Mouse (Mus musculus): Measurements from ENCODE around the gene Muc13. TPM values are rescaled to one million over a fixed set of nuclear protein-coding genes. Genes with fewer than 3 reads are reported as not detected.

Gene Muc13
- polyA plus RNA-seq, 1 experiment from 2014 or later: 0.07 TPM

DNA sequence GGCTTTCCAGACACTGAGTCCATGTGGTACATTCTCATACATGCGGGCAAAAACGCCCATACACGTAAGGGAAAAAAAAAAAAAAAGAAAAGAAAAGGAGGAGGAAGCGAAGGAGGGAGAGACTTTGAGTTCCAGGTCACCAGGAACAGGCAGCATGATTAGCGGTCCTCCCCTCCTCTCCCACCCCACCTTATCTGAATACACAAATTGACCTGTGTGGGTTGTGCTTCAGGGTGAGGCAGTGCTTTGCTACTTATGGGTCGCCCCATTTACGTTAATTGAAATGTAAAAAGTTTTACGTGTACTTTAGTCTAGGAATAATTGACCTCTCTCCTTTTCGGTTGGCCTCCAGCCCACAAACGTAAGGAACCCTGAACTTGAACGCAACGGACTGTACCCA, 27.5 kb upstream of the Muc13 start:
- Histone ChIP-seq H3K4me3 (ENCODE audit: low read depth, low read length) (no peak overlapping the region), H3K36me3 (ENCODE audit: control insufficient read depth, insufficient read depth, low read length) (no peaks in the 10 kb centered on the region), H3K4me1 (ENCODE audit: control insufficient read depth, insufficient read depth, low read length) (peaks cover 5% of the 10 kb centered on the region; the same call in 1 of the 2 replicates), H3K4me2 (ENCODE audit: low read depth, low read length) (no peak overlapping the region), H3K9me3 (ENCODE audit: control insufficient read depth, low read length) (no peaks in the 10 kb centered on the region), H3K9ac (replicated peaks; ENCODE audit: low read depth, low read length) (no peak overlapping the region), H3K27ac (ENCODE audit: low read depth, low read length) (no peak overlapping the region), H3K27me3 (ENCODE audit: control insufficient read depth, insufficient read depth, low read length) (no peaks in the 10 kb centered on the region)
- no peak for ATAC-seq (ENCODE audit: low read depth)
- 90% methylated on average over 12 of the region's 12 CpGs for WGBS

DNA sequence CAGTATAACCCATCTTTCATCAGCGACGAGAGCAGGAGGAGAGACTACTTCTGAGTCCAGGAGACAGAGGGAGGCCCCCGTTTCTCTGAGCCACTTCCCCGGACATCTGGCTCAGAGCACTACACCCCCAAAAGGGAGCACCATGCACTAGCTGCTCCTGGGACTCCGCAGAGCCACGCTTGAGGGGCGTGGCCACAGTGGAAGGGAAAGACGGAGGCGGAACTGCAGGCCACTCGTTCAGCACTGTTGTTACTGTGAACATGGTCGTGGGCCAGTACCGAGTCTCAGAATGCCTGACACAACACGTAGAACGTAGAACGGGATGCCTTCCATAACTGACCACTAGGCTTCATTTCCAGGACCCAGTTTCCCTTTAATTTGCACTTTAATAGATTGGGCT, 27.1 kb upstream of the Muc13 start:
- Histone ChIP-seq H3K4me3 (ENCODE audit: low read depth, low read length) (no peak overlapping the region), H3K4me2 (ENCODE audit: low read depth, low read length) (no peak overlapping the region), H3K27ac (ENCODE audit: low read depth, low read length) (no peak overlapping the region), H3K9me3 (ENCODE audit: control insufficient read depth, low read length) (no peaks in the 10 kb centered on the region), H3K36me3 (ENCODE audit: control insufficient read depth, insufficient read depth, low read length) (no peaks in the 10 kb centered on the region), H3K27me3 (ENCODE audit: control insufficient read depth, insufficient read depth, low read length) (no peaks in the 10 kb centered on the region), H3K9ac (replicated peaks; ENCODE audit: low read depth, low read length) (no peak overlapping the region), H3K4me1 (ENCODE audit: control insufficient read depth, insufficient read depth, low read length) (peaks cover 5% of the 10 kb centered on the region; the same call in 1 of the 2 replicates)
- 72% methylated on average over 15 of the region's 15 CpGs for WGBS
- ATAC-seq (ENCODE audit: low read depth): no peak

DNA sequence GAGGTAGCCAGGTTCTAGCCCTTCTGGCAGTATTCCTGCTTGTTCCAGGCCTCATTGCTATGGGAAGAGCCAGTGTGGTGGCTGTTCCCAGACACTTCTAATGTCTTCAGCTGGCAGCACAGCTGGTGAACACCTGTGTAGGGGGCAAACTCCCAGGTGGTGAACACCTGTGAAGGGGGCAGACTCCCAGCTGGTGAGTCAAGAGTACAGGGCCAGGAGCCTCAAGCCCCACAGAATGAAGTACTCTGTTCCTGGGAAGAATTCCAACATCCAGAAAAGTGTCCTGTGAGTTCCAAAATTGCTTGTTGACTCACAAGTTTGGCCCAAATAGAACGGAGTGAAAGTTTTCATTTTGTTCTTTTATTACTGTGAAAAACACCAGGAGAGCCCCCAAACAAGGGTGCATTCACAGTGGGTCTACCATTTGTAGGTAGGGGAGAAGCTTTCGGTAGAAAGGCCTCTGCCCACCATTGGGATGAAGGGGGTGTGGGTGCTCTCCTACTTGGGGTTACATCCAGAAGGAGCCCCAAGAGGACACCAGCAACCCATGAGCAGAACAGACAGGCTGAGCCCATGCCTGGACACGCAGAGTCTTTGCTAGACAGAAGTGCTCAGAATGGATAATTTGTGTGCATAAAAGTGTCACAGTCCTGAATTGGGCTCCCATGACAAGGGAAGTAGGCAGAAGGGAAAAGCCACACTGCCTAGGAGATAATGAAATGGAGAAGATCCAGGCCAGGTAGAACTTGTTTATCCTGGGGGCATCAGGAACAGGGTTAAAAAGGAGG, 25.2 kb upstream of the Muc13 start:
- no peak for ATAC-seq (ENCODE audit: low read depth)
- WGBS: 88% methylated on average over 3 of the region's 3 CpGs
- Histone ChIP-seq H3K4me3 (ENCODE audit: low read depth, low read length) (no peak overlapping the region), H3K27ac (ENCODE audit: low read depth, low read length) (no peak overlapping the region), H3K36me3 (ENCODE audit: control insufficient read depth, insufficient read depth, low read length) (no peaks in the 10 kb centered on the region), H3K27me3 (ENCODE audit: control insufficient read depth, insufficient read depth, low read length) (no peaks in the 10 kb centered on the region), H3K9ac (replicated peaks; ENCODE audit: low read depth, low read length) (no peak overlapping the region), H3K4me2 (ENCODE audit: low read depth, low read length) (no peak overlapping the region), H3K9me3 (ENCODE audit: control insufficient read depth, low read length) (no peaks in the 10 kb centered on the region), H3K4me1 (ENCODE audit: control insufficient read depth, insufficient read depth, low read length) (peaks cover 5% of the 10 kb centered on the region; the same call in 1 of the 2 replicates)

DNA sequence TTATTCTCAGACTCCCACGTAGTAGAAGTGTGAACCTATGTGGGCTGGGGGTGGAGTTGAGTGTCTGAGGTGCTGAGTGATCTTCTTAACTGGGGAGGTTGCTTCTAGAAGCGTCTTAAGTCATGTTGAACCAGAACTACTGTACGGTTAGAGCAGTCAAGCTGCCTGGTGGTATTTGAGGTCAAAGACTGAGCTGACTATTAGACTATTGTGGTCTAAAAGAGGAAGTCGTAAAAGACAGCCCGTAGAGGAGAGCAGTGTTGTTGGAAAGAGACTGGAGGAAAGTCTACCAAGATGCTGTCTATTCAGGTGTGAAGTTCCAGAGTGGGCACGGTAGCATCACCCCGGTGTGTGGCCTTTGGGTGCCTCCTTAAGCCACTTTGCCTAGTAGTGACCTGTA, 24.0 kb upstream of the Muc13 start:
- no peak for ATAC-seq (ENCODE audit: low read depth)
- Histone ChIP-seq H3K36me3 (ENCODE audit: control insufficient read depth, insufficient read depth, low read length) (no peaks in the 10 kb centered on the region), H3K4me2 (ENCODE audit: low read depth, low read length) (no peak overlapping the region), H3K4me1 (ENCODE audit: control insufficient read depth, insufficient read depth, low read length) (no peaks in the 10 kb centered on the region), H3K4me3 (ENCODE audit: low read depth, low read length) (no peak overlapping the region), H3K9me3 (ENCODE audit: control insufficient read depth, low read length) (no peaks in the 10 kb centered on the region), H3K27ac (ENCODE audit: low read depth, low read length) (no peak overlapping the region), H3K27me3 (ENCODE audit: control insufficient read depth, insufficient read depth, low read length) (no peaks in the 10 kb centered on the region), H3K9ac (replicated peaks; ENCODE audit: low read depth, low read length) (no peak overlapping the region)
- 80% methylated on average over 7 of the region's 7 CpGs for WGBS

DNA sequence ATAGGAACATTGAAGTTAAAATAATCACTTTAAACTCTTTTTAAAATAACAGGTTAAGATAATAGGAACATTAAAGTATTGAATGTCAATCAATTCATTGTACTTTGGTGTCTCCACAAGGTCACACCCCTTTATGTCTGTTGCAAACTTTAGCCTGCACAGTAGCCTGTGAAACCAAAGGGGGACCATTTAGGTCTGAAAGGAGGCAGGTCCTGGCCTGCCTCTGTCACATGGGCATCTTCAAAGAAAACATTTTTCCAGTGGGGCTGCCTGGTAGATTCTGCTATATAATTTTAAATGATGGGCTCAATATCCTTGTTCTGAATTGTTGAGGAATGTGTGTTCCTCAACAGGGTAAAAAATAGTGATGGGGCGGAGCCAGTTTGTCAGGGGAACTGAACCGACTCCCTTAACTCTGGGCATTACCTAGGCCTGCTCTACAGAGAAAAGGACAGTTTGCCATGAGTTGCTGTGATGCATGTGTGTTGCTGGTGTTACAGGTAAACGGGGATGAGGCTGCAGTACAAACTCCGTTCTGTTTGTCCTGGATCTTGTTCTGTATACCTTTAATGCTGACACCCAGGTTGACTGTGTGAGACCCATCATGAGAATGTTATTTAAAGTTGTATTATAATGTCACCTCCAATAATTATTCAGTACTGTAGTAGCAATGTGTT, 22.9 kb upstream of the Muc13 start:
- no peaks in the 10 kb centered on the region for H3K9me3 ChIP-seq (ENCODE audit: control insufficient read depth, low read length)
- no peak overlapping the region for H3K9ac ChIP-seq (replicated peaks; ENCODE audit: low read depth, low read length)
- H3K4me1 ChIP-seq (ENCODE audit: control insufficient read depth, insufficient read depth, low read length): no peaks in the 10 kb centered on the region
- WGBS: 91% methylated on average over 4 of the region's 4 CpGs
- H3K27me3 ChIP-seq (ENCODE audit: control insufficient read depth, insufficient read depth, low read length): no peaks in the 10 kb centered on the region
- no peak overlapping the region for H3K4me3 ChIP-seq (ENCODE audit: low read depth, low read length)
- no peak for ATAC-seq (ENCODE audit: low read depth)
- H3K36me3 ChIP-seq (ENCODE audit: control insufficient read depth, insufficient read depth, low read length): no peaks in the 10 kb centered on the region
- H3K4me2 ChIP-seq (ENCODE audit: low read depth, low read length): no peak overlapping the region
- no peak overlapping the region for H3K27ac ChIP-seq (ENCODE audit: low read depth, low read length)

DNA sequence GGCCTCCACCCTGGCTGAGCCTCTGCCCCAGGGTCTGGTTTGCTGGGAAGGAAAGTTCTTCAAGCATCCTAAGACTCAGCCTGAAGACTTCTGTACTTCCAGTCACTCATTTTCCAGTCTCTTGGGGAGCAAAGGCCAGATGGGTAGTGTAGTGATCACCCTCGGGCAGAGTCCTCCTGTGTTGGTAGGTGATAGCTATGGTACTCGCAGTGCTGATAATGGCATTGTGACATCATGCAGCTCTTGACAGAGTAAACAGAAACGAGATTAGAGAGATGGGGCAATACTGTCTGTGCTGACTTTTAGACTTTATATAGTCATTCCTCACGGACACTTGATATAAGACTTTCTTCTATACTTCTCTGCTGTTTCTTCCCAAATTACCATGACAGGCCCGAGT, 21.0 kb upstream of the Muc13 start:
- no peak overlapping the region for H3K9ac ChIP-seq (replicated peaks; ENCODE audit: low read depth, low read length)
- H3K36me3 ChIP-seq (ENCODE audit: control insufficient read depth, insufficient read depth, low read length): no peaks in the 10 kb centered on the region
- ATAC-seq (ENCODE audit: low read depth): no peak
- no peaks in the 10 kb centered on the region for H3K4me1 ChIP-seq (ENCODE audit: control insufficient read depth, insufficient read depth, low read length)
- no peak overlapping the region for H3K27ac ChIP-seq (ENCODE audit: low read depth, low read length)
- 87% methylated on average over 5 of the region's 5 CpGs for WGBS
- H3K9me3 ChIP-seq (ENCODE audit: control insufficient read depth, low read length): no peaks in the 10 kb centered on the region
- H3K4me3 ChIP-seq (ENCODE audit: low read depth, low read length): no peak overlapping the region
- no peaks in the 10 kb centered on the region for H3K27me3 ChIP-seq (ENCODE audit: control insufficient read depth, insufficient read depth, low read length)
- no peak overlapping the region for H3K4me2 ChIP-seq (ENCODE audit: low read depth, low read length)

DNA sequence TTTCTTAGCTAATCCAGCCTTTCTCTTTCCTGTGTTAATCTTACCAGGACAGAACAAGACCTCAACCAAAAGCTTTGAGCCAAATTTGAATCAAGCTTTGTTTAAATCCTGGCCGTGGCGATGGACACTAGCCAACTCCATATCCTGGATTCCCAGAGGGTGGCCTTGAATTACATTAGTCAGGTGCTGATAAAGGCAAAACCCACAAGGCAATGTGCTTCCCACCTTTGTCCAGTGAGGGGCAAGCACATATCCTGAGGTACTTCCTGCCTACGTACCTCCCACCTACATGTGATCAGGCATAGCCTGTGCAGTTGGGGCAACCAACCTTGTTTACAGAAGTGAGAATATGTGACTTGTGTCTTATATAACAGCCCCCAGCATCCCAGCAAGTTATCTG, 18.9 kb upstream of the Muc13 start:
- no peaks in the 10 kb centered on the region for H3K4me1 ChIP-seq (ENCODE audit: control insufficient read depth, insufficient read depth, low read length)
- H3K27me3 ChIP-seq (ENCODE audit: control insufficient read depth, insufficient read depth, low read length): no peaks in the 10 kb centered on the region
- H3K4me3 ChIP-seq (ENCODE audit: low read depth, low read length): no peak overlapping the region
- no peak for ATAC-seq (ENCODE audit: low read depth)
- no peak overlapping the region for H3K27ac ChIP-seq (ENCODE audit: low read depth, low read length)
- no peak overlapping the region for H3K9ac ChIP-seq (replicated peaks; ENCODE audit: low read depth, low read length)
- H3K4me2 ChIP-seq (ENCODE audit: low read depth, low read length): no peak overlapping the region
- 84% methylated on average over 3 of the region's 3 CpGs for WGBS
- H3K36me3 ChIP-seq (ENCODE audit: control insufficient read depth, insufficient read depth, low read length): no peaks in the 10 kb centered on the region
- H3K9me3 ChIP-seq (ENCODE audit: control insufficient read depth, low read length): no peaks in the 10 kb centered on the region

DNA sequence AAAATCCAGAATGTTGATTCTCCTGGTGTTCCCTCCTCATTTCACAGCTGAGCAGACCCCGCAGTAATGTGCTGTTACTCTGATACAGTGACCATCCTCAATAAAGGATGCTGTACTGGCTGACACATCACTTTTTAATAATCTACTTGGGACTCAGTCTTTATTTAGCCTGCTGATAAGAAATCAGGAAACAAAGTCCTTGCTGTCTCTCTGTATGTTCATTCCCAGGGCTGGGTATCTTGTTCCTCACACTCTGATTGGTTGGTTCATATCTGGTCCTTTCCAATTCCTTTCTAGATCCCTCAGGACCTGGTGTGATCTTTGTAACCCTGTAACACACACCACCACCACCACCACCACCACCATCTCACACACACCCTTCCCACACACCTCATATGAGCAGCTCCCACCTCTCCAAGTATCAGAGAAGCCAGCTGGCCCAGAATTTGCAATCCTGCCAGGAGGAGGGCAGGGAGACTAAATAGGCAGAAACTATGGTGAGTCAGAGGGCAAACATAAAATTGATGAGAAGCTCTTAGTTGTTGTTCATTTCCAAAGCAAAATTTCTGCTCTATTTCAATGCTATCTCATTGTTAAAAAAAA, 18.0 kb upstream of the Muc13 start:
- no peaks in the 10 kb centered on the region for H3K36me3 ChIP-seq (ENCODE audit: control insufficient read depth, insufficient read depth, low read length)

More for the DNA sequence above, 18.0 kb upstream of the Muc13 start:
- Histone ChIP-seq H3K9me3 (ENCODE audit: control insufficient read depth, low read length) (no peaks in the 10 kb centered on the region), H3K9ac (replicated peaks; ENCODE audit: low read depth, low read length) (no peak overlapping the region), H3K4me2 (ENCODE audit: low read depth, low read length) (no peak overlapping the region), H3K27ac (ENCODE audit: low read depth, low read length) (no peak overlapping the region), H3K27me3 (ENCODE audit: control insufficient read depth, insufficient read depth, low read length) (no peaks in the 10 kb centered on the region), H3K4me1 (ENCODE audit: control insufficient read depth, insufficient read depth, low read length) (no peaks in the 10 kb centered on the region), H3K4me3 (ENCODE audit: low read depth, low read length) (no peak overlapping the region)
- ATAC-seq (ENCODE audit: low read depth): no peak
- 88% methylated on average over 1 of the region's 1 CpGs for WGBS
